Mouse (Mus musculus) T-helper 1 cell (primary cell): Measurements from ENCODE around the gene Olfr297.

ENCODE experiments used
- in situ Hi-C: fragments of 300-600 bp; cut with MboI, MseI; formaldehyde crosslinking; loops from one replicate; pipeline ENCODE4 v1.15.1; 2025; ENCODE audit warnings: high pct_unique_total_duplicates

The Olfr297 gene

DNA sequence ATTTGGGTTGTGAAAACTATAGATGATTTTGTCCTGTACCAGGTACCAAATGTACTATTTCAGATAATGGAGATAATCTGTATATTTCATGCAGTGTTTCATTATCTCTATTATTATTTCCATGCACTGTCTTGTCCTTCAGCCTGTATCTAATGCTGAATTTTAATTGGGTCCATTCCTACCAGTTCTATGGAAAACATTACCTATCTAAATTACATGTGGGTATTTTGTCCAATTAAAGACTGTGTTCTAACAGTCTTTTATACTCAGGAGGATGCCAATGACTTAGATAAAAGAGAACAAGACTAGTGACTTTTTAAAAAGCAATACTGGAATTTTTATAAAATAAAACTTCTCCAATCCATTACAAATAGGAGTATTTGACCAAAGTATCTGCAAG, at the start of gene Olfr297:
Gene Olfr297, plus strand, starts transcription at position 301 of the 400 bp plus-strand sequence.
- in situ Hi-C loops = no loop called here

DNA sequence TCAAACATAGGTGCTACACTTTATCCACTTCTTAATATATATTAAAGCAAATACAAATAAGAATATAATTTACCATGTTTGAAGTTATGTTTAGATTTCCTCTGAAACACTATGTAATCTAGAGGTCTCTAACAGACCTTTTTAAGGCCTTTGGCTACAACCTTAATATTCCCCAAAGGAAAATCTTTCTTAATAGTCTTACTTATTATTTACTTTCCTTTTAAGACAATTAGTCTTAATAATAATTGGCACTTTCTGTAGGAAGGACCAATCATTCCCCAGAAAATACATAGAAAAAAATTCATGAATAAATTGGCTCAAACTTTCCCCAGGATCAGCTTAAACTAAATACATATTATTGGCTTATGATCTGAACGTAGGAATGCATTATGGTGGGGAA, 27.4 kb upstream of the Olfr297 start, which contains the start of gene Olfr298:
Gene Olfr298, minus strand, starts transcription at position 101 of the 400 bp plus-strand sequence.
- in situ Hi-C loops = no loop called here
